Mouse (Mus musculus) embryo, embryonic 11 days (tissue): ENCODE results near the gene Hmces.
A peak's percentile ranks its signal among the peaks of the same experiment; 100 is the strongest.
"Not testable (repeated sequence)": the region's sequence is repeated elsewhere in the genome, so short reads cannot be mapped to it uniquely, and the experiment has no call there.

ENCODE experiments used
- DNase-seq: peaks from one replicate; pipeline ENCODE4 v3.0.0-alpha.2; 2015

Gene Hmces

DNA sequence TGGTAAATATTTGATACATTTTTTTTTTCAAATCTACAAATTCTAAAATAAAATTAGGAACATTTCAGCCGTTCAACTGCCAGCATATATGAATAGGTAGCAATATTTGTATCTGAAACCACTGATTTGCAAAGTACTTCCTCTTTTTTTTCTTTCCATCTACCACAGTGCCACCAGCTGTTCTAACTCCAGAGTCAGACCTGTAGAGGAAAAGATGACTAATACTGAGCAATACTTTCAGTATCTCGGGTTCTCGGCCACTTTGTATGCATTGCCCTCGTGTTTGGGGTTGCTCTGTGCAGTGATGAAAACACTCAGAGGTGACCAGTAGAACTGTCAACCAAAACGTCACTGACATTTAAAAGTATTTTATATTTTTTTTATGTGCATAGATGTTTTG, 2.2 kb downstream of the Hmces start:
- DNase-seq: no peak

DNA sequence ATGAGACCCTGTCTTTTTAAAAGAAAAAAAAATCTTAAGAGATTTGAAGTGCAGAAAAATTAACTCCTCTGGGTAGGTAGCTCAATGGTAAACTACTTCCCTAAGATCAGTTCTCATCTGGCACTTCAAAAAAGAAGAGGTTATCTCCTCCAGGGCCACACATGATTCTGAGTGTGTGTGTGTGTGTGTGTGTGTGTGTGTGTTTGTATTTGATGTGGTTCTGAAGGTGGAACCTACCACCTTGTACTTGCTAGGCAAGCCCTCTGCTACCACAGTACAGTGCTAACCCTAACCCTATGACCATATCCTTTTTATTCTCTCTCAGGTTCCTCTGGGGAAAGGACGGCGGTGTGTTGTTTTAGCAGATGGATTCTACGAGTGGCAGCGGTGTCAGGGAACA, 7.5 kb downstream of the Hmces start:
- DNase-seq: no peak

DNA sequence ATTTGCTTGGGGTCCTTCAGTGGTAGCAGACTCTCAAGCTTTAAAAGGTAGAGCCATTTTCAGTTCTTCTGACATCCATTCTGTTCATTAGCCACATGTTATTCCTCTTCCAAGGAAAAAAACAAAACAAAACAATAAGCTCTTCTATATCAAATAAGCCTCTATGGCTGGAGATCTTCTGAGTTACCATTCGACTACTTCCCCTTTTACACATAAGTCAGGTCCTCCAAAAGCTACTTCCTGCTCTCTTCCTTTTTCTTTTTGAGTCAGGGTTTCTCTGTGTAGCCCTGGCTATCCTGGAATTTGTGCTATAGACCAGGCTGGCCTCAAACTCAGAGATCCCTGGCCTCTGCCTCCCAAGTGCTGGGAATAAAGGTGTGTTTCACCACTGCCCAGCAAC, 9.9 kb downstream of the Hmces start:
- DNase-seq: no peak

DNA sequence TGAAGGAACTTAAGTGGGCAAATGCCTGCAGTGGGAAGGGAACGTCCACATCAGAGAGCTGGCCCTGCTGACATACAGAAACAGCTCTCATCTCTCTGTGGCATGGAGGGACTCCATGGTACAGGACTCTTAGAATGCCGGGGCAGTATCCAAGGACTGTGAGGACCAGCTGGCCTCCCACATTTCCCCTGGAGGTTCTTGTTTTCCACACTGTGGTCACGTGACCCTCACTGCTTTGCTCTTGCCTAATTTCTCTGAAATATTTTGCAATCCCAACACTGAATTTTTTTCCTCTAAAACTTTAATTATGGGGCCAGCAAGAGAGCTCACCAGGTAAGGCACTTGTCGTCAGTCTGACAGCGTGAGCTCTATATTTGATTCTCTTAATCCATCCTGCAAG, 21.3 kb downstream of the Hmces start:
- no peak for DNase-seq

DNA sequence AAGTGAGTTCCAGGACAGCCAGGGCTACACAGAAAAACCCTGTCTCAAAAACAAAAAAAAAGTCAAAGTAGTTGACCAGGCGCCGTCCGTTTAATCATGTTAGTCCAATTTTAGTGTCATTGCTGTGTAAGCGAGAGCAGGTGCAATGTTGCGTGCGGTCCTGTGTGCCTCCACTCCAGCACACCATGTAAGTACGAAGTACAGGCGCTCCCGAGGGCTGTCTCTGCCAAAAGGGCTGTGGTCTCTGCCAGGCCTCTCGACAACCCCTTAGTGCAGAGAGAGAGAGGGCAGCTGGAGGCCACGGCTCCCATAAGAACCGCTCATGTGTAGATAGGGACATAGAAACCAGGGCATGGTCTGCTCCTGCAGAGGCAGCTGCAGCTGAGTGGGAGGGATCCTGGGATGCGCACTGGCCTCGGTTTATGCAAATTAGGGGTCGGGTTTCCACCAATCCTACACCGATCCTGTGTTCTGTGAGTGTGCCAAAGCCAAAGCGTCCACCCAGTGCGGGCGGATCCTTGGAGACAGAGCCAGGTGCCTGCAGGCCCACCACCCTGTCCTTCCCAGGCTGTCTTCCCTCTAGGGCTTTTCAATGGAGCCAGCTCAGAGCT, 23.5 kb downstream of the Hmces start:
- DNase-seq: peak; percentile 88

DNA sequence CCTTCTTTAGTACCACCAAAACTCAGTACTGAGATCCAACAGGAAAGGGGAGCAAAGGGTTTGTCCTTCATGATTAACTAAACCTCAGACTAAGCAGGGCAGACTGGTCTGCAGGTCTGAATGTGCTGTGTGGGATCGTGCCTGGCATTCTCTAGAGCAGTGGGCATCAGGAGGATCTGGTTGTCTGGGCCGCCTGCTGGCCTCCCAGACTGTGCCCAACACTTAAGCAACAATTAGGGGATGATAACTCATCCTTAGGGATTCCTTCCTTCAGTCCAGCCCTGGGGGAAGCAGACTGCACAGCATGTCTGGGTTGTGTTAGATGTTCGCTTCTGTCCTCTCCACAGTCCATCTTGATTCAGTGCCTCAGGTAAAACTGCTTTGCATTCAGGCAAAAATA, 25.2 kb downstream of the Hmces start:
- no peak for DNase-seq

DNA sequence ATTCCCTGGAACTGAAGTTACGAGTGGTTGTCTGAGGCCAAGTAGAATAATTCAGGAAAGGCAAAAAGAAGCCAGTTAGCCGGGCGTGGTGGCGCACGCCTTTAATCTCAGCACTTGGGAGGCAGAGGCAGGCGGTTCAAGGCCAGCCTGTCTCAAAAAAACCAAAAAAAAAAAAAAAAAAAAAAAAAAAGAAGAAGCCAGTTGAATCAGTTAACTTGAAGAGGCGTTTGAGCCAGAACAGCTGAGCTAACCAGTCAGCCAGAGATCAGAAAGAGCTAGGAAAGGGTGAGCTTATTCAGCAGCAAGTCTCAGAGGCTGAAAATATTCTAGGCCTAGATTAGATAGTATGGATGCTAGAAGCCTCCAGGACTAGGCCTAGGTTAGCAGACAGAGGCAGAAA, 28.4 kb downstream of the Hmces start:
- DNase-seq: no peak

DNA sequence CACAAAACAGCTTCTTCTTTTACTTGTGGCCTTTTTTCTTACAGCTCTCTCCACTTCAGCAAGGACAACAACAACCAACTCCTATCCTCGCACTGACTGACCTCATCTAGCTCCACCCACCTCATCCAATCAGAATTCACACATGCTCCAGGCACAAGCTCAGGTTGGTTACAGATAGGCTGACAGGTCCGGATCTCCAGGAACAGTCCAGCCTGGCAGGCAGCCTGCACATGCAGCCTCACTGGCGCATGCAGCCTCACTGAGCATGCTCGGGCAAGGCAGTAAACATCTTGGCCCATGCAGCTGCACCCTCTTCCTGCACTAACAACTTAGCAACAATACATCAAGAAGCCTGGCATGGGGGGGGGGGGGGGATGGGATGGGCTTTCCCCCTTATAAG, 48.7 kb downstream of the Hmces start:
- DNase-seq: not testable (repeated sequence)

DNA sequence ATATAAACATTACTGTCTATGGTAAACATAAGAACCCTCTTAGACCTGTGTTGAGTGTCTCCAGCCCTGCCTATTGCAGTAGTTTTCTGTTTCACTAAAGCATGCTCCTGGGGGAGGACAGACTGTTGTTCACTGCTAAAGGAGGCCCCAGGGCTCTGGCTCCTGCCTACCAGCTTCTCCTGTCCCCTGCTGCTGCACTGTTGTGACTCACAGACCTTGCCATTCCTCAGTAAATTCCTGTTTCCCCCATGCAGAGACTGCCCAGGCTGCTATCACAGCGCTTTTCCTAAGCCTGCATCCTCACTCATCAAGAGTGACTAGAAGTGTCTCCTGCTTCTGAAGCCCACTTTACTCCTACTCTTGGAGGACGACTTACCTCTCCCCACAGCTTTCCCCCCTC, 56.3 kb downstream of the Hmces start:
- no peak for DNase-seq

DNA sequence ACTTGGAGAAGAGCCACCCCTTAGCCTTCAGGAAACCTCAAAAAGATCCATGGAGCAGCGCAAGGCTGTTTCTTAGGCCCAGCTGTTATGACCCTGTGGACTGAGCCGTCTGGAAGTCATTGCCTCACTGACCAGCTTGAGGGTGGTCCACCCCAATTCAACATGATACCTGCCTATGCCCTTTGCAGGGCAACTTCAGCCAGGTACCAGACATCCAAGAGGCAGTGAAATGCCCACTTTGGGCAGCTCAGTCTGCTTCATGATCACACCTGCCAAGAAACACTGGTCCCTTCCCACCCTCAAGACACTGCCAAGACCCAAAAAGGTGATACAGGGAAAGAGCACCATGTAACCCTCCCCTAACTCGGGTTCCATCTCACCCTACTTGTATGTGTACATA, 66.0 kb downstream of the Hmces start:
- no peak for DNase-seq

DNA sequence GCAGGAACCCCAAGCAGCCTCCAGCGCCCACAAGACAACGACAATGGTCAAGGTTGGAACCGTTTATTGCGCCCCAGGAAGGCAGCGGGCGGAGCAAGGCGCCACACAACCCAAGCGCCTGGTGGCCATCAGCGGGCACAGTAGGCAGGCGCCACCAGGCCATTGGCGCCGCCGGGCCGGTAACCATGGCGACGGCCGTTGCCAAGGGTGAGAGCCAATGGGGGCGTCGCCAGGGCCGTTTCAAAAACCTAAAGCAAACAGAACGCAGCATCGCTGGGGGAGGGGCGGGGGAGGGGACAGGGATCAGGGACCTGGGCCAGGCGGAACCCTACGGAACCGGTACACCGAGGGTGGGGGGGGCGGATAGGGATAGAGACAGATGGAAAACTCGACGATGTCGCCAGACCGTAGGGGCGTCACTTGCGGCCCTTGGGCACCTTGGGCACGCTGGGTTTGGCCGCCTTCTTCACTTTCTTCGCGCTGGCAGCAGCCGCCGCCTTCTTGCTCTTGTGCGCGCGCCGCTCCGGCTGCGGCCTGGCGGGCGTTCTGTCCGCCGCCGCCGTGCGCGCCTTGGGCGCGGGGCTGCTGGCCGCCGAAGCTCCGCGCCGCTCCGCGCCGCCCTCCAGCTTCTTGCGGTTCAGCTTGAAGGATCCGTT, 66.8 kb downstream of the Hmces start:
- DNase-seq: peak; percentile 95

DNA sequence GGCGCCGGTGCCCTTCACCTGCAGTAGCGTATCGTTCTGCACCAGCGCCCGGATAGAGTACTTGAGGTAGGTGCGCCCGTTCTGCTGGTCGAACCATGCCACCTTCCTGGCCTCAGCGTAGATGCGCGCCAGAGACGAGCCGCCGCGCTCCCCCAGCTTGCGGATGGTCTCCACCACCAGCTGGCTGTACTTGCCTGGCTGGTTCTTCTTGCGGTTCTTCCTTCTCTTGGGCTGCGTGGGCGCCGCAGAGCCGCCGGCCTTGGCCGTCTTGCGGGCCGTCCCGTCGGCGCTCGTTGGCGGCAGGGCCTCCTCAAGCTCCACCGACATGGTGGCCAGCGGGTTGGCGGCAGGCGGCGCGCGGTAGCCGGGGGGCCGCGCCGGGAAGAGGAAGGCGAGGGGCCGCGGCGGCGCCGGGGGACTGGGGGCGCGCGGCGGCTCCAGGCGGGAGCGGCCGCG, 67.3 kb downstream of the Hmces start:
- no peak for DNase-seq

DNA sequence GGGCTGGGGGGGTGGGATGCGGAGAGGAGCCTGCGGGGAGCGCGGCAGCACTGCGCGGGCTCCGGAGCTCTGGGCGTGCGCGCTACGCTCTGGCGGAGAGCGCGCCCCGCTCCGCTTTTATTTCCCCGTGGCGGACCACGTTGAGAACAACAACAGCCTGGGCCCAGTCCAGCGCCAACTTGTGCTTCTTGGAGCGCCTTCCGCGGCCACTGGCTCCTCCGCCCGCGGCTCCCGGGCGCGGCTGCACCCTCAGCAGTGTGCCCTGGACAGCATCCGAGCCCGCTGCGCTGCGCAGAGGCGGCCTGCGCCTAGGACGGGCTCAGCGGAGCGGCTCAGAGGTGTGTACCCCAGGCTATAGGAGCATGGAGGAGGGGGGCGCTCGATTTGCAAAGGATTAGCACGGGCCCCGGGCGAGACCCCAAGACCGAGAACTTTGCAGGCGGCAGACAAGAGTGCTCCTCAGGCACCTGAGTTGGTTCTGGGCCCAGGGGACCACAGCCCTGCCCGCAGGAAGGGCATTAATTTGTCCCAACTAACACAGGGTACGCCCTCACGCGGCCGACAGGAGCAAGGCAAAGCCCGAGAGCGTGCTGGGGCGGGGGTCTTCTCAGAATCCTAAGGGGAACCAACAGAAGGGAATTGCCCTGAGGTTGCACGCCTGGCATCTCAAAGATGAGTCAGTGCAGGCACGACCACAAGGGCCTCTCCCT, 68.0 kb downstream of the Hmces start, which contains the start of gene H1fx:
Gene H1fx (minus strand): TSS at position 91 of the 710 bp plus-strand sequence.
- peak; percentile 90 for DNase-seq

DNA sequence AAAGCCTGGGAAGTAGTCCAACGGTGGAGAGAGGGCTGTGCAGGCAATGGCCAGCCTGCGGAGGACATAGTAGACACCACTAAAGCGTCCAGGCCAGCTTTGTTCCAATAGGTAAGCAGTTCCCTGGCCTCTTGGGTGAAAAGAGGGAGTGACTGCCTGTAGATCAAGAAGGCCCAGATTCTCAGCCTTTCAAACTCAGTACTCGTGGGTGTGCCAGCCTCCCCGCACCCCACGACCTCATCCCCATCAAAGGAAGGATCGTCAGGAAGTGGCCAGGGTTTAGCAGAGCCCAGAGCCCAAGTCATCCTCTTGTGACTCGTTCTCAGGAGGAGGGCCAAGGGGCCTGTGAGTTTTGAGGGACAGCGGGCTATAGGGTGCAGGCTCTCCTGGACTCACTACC, 68.8 kb downstream of the Hmces start:
- DNase-seq: no peak
